Mouse (Mus musculus): ENCODE measurements around the gene Adh5. TPM values are rescaled to one million over a fixed set of nuclear protein-coding genes. Genes with fewer than 3 reads are reported as not detected.

Gene Adh5
- 100 to 1,000 TPM; 137 to 173 TPM for polyA plus RNA-seq (2017; shearing (Covaris generic))

DNA sequence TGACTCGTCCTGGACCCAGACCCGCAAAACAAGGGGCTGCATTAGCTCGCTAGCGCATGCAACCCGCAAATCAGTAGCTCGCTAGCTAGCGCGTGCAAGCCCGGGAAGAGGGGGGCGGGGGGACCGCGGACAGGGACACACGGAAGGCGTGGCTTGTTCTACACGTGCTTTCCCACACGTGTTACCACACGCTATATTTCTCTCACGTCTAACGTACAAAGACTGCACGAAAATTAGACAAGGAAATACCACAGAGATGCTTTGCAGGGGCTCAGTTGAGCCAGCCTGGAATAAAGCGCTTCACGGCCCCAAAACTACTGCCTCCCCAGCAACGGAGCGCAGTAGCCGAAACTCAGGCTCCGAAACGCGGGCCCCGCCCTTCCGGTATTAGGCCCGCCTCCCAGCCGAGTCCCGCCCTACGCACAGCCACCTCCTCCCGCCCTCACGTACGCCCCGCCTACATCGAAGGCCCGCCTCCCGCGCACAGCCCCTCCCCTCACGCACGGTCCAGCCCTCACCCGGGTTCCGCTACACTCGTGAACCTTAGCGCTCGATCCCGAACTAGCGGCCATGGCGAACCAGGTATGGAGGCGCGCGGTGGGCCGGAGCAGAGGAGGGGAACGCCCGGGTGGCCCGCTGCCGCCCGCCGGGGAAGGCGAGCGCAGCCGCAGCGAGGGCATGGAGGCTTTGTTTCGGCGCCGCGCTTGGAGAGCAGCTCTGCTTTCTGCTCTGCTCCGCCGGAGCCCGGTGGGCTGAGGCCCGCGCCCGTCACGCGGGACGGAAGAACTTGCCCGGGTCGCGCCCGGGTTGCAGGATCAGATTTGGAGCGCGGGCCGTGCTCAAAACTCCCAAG is at the start of gene Adh5:
Gene Adh5, plus strand, starts transcription at position 482 of the 853 bp plus-strand sequence.

DNA sequence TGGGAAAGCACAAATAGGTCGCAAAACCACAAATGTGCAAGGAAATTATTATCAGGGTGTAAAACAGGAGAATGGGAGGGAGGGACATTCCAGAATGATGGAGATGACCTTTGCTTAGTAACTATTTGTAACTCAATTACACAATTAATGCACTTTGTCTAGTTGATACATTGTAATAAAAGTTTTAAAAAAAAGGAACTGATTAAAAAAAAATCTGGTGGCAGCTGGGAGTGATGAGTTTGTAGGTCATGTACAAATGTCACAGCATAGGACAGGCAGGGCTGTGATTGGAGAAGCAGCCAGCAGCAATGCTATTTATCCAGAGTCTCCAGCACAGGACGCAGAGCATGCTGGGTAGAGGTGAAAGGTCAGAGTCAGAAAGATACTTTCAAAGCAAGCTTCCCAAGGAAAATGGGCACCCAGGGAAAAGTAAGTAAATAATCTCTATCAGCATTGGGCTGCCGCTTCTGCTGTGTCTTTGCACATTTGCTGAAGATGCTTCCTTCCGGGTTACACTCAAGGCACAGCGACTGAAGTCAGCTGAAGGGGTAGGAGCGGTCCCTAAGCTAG is 27.7 kb upstream of the Adh5 start, which contains the start of gene Adh4:
Gene Adh4, plus strand, starts transcription at position 346 of the 570 bp plus-strand sequence.

DNA sequence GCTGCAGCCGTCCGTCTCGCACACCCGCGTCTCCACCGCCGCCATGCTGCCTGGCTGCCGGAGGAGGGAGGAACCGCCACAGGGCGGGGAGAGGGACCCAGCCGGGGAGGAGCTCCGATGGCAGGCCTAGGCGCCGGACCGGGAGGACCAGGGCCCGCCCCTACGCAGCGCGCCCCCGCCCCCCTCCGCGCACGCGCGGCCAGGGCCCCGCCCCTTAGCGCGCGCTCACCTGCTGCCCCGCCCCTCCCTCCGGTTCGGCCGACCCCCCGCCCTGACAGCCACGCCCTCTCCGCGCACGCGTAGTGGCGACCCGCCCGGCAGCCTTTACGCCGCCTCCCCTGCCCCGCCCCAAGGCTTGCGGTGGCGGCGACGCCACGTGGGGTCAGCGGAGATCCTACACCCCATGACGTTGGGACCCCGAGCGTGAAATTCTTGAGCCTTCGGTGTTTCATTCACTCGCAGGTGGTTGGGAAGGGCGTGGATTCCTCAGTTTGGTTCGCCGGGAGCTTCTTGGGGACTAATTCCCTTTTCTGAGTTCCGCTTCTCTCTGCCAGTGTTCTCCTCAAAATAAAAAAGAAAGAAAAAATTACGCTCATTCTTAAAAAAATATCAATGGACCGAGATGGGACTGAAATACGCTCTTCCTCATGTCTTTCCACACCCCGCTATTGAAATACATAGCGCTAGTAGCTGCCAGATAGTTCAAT is 46.6 kb downstream of the Adh5 start, which contains the start of gene Metap1:
Gene Metap1, minus strand, starts transcription at position 189 of the 707 bp plus-strand sequence.

Other genes with a start within 250 kb of the Adh5 start
- not detected for gene 4930579F01Rik, start 249.3 kb upstream of the Adh5 start, polyA plus RNA-seq (2017; shearing (Covaris generic))
- gene Adh7, start 225.3 kb upstream of the Adh5 start, polyA plus RNA-seq (2017; shearing (Covaris generic)) = under 1 TPM in 1 of 2 experiments, not detected in 1; 0.29 TPM
- 1 to 10 TPM in 1 of 2 experiments, under 1 TPM in 1; 0.98 to 4.3 TPM for gene Adh1, start 182.1 kb upstream of the Adh5 start, polyA plus RNA-seq (2017; shearing (Covaris generic))
- not detected for gene Adh6a, start 129.8 kb upstream of the Adh5 start, polyA plus RNA-seq (2017; shearing (Covaris generic))
- under 1 TPM in 1 of 2 experiments, not detected in 1; 0.06 TPM for gene Adh6b, start 101.3 kb upstream of the Adh5 start, polyA plus RNA-seq (2017; shearing (Covaris generic))
- gene Adh4, start 27.6 kb upstream of the Adh5 start, polyA plus RNA-seq (2017; shearing (Covaris generic)) = not detected
- gene Metap1, start 46.4 kb downstream of the Adh5 start, polyA plus RNA-seq (2017; shearing (Covaris generic)) = 10 to 100 TPM; 37.8 to 44.6 TPM
- gene Eif4e, start 83.1 kb downstream of the Adh5 start, polyA plus RNA-seq (2017; shearing (Covaris generic)) = 100 to 1,000 TPM; 198 to 211 TPM

Measured in activated CD4-positive, CD25-positive, alpha-beta regulatory T cell (primary cell).